Mouse (Mus musculus) liver, adult 2 months (tissue): ENCODE data around the gene Selp. TPM values are rescaled to one million over a fixed set of nuclear protein-coding genes. Genes with fewer than 3 reads are reported as not detected.

Experiments
- DNase-seq: peaks from one replicate; pipeline ENCODE4 v3.0.0-alpha.2; 2011; ENCODE audit warnings: low read depth, low spot score; ENCODE audit errors: extremely low read depth
- H3K27ac ChIP-seq: fragments of 200-500 bp; replicated peaks from 2 replicates; pipeline ENCODE4 v1.5.1; 2012; ENCODE audit warnings: low read depth, mild to moderate bottlenecking, control low read depth, inconsistent platforms, low read length; ENCODE audit not compliant: insufficient read depth
- H3K27me3 ChIP-seq: fragments of 200-500 bp; 2 replicates; pipeline ENCODE4 v1.6.1; 2012; ENCODE audit warnings: mild to moderate bottlenecking, moderate library complexity, low read length, inconsistent platforms; ENCODE audit not compliant: control insufficient read depth, insufficient read depth
- H3K36me3 ChIP-seq: fragments of 200-500 bp; 2 replicates; pipeline ENCODE4 v1.6.1; 2012; ENCODE audit warnings: low read length, inconsistent platforms; ENCODE audit not compliant: control insufficient read depth, insufficient read depth
- H3K4me1 ChIP-seq: fragments of 200-500 bp; 2 replicates; pipeline ENCODE4 v1.6.1; 2011; ENCODE audit warnings: low read length; ENCODE audit not compliant: control insufficient read depth, insufficient read depth
- H3K4me3 ChIP-seq: fragments of 200-500 bp; 2 replicates; pipeline ENCODE4 v1.5.1; 2011; ENCODE audit warnings: low read depth, mild to moderate bottlenecking, control low read depth, low read length, moderate library complexity; ENCODE audit not compliant: insufficient read depth
- H3K79me2 ChIP-seq: fragments of 200-500 bp; 2 replicates; pipeline ENCODE4 v1.6.1; 2012; ENCODE audit warnings: inconsistent platforms, mild to moderate bottlenecking, low read length, moderate library complexity; ENCODE audit not compliant: control insufficient read depth, insufficient read depth
- H3K9ac ChIP-seq: fragments of 200-500 bp; 2 replicates; pipeline ENCODE4 v1.6.1; 2012; ENCODE audit warnings: low read depth, mild to moderate bottlenecking, control low read depth, inconsistent platforms, low read length
- CTCF ChIP-seq: fragments of 200-500 bp; IDR thresholded peaks from 2 replicates; pipeline ENCODE4 v1.5.1; 2011; ENCODE audit warnings: low read depth, low read length, control low read depth
- POLR2A ChIP-seq: fragments of 200-500 bp; IDR thresholded peaks from 2 replicates; pipeline ENCODE4 v1.6.1; 2011; ENCODE audit warnings: low read length, control low read depth; ENCODE audit not compliant: insufficient read depth; ENCODE audit errors: extremely low read depth
- WGBS: fragments of 180-500 bp; shearing (Covaris S2); methylation state at CpG from one replicate; pipeline ENCODE4 v1.1.7; 2018; 5-methylcytosine and 5-hydroxymethylcytosine counted together
- polyA plus RNA-seq: library from polyadenylated mRNA; depleted of rRNA; stranded (reverse); fragments of >200 nt; gene quantifications from 2 replicates; pipeline ENCODE4 v1.2.3, GENCODE M21; 2012
- total RNA-seq: library from RNA; depleted of rRNA; stranded (reverse); fragments of >200 nt; gene quantifications from 2 replicates; pipeline ENCODE4 v1.2.3, GENCODE M21; 2014

Gene Selp
- total and polyA plus RNA-seq, 2 experiments = 0.40 to 0.65 TPM

- DNase-seq = no peak
- no peak for TF ChIP-seq POLR2A
- TF ChIP-seq CTCF = no peak
- no peak overlapping the region for H3K27ac ChIP-seq
- H3K36me3 ChIP-seq = no peaks in the 10 kb centered on the region
- 77% methylated on average over 7 of the region's 7 CpGs for WGBS
- no peaks in the 10 kb centered on the region for H3K79me2 ChIP-seq
- no peak overlapping the region for H3K9ac ChIP-seq
- no peak overlapping the region for H3K4me3 ChIP-seq
- no peaks in the 10 kb centered on the region for H3K27me3 ChIP-seq
- H3K4me1 ChIP-seq = no peaks in the 10 kb centered on the region
These were observed 41.3 kb upstream of the Selp start for GRCm38 (mm10) chr1:164073803-164074202.

DNA sequence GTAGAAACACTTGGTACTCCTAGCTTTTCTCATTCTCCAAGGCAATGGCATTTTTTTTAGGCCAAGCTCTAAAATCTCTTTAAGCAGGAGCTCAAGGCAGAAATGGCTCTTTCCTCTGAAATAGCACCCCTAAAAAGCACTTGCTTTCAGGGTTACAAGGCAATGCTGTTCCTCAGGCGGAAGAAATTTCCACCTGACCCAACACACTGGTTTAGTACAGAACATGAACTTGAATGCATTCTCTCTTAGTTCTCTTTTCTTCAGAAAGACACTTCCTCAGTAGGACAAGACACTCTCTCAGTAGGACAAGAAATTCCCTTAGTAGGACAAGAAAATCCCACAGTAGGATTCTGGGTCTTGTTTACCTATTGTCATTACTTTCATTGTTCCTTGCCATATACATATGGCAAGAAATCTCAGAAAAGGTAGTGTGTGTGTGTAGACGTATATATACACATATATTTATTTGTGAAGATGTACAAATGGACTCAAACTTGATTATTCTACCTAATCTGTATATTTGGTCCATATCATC lies 40.4 kb upstream of the Selp start:
- H3K4me1 ChIP-seq = no peaks in the 10 kb centered on the region
- no peak overlapping the region for H3K9ac ChIP-seq
- H3K36me3 ChIP-seq = no peaks in the 10 kb centered on the region
- TF ChIP-seq POLR2A (no peak), CTCF (no peak)
- H3K4me3 ChIP-seq = no peak overlapping the region
- WGBS = 89% methylated on average over 2 of the region's 2 CpGs
- DNase-seq = peak; percentile 35
- H3K79me2 ChIP-seq = no peaks in the 10 kb centered on the region
- H3K27me3 ChIP-seq = no peaks in the 10 kb centered on the region
- peak overlapping the region; percentile 55; the same call in 1 of the 2 replicates for H3K27ac ChIP-seq

DNA sequence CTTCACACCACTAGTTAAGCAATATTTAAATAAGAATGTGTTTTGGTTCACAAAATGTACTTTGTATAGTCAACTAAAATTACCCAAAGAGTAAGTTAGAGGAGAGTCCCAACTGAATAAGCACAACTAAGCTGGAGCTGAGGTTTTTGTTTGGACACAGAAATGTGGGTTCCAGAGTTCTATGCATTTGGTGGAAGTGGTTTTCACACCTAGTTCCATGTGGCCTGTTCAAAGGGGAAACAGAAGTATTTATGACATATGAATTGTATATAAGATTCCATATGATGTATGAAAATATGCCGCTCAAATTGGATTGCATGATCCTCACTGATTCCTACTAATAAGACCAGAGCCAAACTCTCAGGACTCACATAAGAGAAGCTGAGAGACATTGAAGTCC lies 39.6 kb upstream of the Selp start:
- H3K79me2 ChIP-seq = no peaks in the 10 kb centered on the region

DNA sequence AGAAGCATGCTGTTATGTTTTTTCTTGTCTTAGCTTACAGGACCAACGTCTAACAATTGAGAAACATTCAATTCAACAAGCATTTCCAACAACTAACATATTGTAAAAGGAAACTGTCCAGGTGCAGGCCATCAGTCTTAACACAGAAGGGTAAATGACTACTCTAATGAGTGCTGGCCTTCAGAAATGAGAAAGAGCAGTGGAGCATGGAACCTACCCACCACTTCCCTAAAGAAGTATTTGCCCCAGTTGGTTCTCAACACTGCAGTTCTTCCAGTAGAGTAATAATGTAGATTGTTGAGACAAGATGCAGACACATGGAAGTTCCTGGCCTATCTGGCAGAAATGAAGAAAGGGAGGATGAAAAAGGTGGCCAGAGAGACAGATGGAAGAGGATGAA lies 38.6 kb upstream of the Selp start:
- no peaks in the 10 kb centered on the region for H3K79me2 ChIP-seq
- H3K4me1 ChIP-seq = no peaks in the 10 kb centered on the region
- no peak for DNase-seq
- H3K27ac ChIP-seq = no peak overlapping the region
- no peak for TF ChIP-seq CTCF
- TF ChIP-seq POLR2A = no peak
- no peaks in the 10 kb centered on the region for H3K36me3 ChIP-seq
- H3K27me3 ChIP-seq = no peaks in the 10 kb centered on the region
- no peak overlapping the region for H3K4me3 ChIP-seq
- 66% methylated on average over 1 of the region's 1 CpGs for WGBS
- H3K9ac ChIP-seq = no peak overlapping the region

More for the DNA sequence above, 39.6 kb upstream of the Selp start:
- Histone ChIP-seq H3K4me1 (no peaks in the 10 kb centered on the region), H3K4me3 (no peak overlapping the region), H3K36me3 (no peaks in the 10 kb centered on the region), H3K9ac (no peak overlapping the region), H3K27ac (no peak overlapping the region), H3K27me3 (no peaks in the 10 kb centered on the region)
- DNase-seq = peak; percentile 9
- 98% methylated on average over 1 of the region's 1 CpGs for WGBS
- TF ChIP-seq POLR2A = no peak
- no peak for TF ChIP-seq CTCF

DNA sequence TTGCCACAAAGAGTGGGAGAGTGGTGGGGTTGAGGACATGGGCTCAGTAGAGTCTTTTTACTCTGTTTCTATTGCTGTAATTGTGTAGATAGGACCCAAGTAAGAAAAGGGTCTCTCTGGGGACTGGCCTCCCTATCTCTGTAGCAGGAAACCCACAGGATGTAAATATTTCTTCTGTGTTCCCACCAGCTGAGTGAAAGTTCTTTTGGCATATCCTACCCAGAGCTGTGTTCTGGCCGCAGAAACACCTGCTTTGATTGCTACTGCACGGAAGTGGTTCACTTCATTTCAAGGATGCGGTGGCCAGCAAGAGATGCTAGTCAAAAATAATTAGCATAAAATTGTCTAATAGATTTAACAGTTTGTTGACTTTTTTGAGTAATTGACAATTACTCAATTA lies 38.0 kb upstream of the Selp start:
- WGBS = 87% methylated on average over 3 of the region's 3 CpGs
- H3K27me3 ChIP-seq = no peaks in the 10 kb centered on the region
- no peaks in the 10 kb centered on the region for H3K79me2 ChIP-seq
- TF ChIP-seq CTCF (no peak), POLR2A (no peak)
- no peak overlapping the region for H3K9ac ChIP-seq
- H3K4me3 ChIP-seq = no peak overlapping the region
- no peak overlapping the region for H3K27ac ChIP-seq
- H3K36me3 ChIP-seq = no peaks in the 10 kb centered on the region
- H3K4me1 ChIP-seq = no peaks in the 10 kb centered on the region
- DNase-seq = no peak

GRCm38 (mm10) chr1:164078323-164078741 lies 36.7 kb upstream of the Selp start:
- no peaks in the 10 kb centered on the region for H3K36me3 ChIP-seq
- no peaks in the 10 kb centered on the region for H3K27me3 ChIP-seq
- no peak for DNase-seq
- no peaks in the 10 kb centered on the region for H3K4me1 ChIP-seq
- H3K4me3 ChIP-seq = no peak overlapping the region
- no peak overlapping the region for H3K27ac ChIP-seq
- WGBS = 77% methylated on average over 4 of the region's 4 CpGs
- H3K9ac ChIP-seq = no peak overlapping the region
- TF ChIP-seq POLR2A (no peak), CTCF (no peak)
- no peaks in the 10 kb centered on the region for H3K79me2 ChIP-seq
